Mouse (Mus musculus) hematopoietic stem cell, adult 5-6 weeks (primary cell): Measurements from ENCODE around the gene Eif2s2. TPM values are rescaled to one million over a fixed set of nuclear protein-coding genes. Genes with fewer than 3 reads are reported as not detected.
"Not testable (repeated sequence)": the region's sequence is repeated elsewhere in the genome, so short reads cannot be mapped to it uniquely, and the experiment has no call there.

Source experiments
- ATAC-seq, 2 experiments: fragments of 125-278 bp in 1 of 2; replicated peaks in 1 of 2; 2 replicates each; pipeline ENCODE4 v1.8.0; 2016 to 2017; ENCODE audit warnings: inconsistent platforms in 2 of 2, mild to moderate bottlenecking in 2 of 2, moderate number of reproducible peaks in 2 of 2, low read depth in 1 of 2, moderate TSS enrichment in 1 of 2; ENCODE audit not compliant: low FRiP score in 2 of 2, poor library complexity in 2 of 2, severe bottlenecking in 2 of 2, insufficient read depth in 1 of 2, low TSS enrichment in 1 of 2
- total RNA-seq: library from RNA; stranded (forward); fragments of 172-1452, 232-1000 nt; gene quantifications from 2 replicates; pipeline ENCODE4 v1.2.3, GENCODE M21; 2017

Gene Eif2s2
- 167 and 192 TPM in 2 replicates for total RNA-seq

DNA sequence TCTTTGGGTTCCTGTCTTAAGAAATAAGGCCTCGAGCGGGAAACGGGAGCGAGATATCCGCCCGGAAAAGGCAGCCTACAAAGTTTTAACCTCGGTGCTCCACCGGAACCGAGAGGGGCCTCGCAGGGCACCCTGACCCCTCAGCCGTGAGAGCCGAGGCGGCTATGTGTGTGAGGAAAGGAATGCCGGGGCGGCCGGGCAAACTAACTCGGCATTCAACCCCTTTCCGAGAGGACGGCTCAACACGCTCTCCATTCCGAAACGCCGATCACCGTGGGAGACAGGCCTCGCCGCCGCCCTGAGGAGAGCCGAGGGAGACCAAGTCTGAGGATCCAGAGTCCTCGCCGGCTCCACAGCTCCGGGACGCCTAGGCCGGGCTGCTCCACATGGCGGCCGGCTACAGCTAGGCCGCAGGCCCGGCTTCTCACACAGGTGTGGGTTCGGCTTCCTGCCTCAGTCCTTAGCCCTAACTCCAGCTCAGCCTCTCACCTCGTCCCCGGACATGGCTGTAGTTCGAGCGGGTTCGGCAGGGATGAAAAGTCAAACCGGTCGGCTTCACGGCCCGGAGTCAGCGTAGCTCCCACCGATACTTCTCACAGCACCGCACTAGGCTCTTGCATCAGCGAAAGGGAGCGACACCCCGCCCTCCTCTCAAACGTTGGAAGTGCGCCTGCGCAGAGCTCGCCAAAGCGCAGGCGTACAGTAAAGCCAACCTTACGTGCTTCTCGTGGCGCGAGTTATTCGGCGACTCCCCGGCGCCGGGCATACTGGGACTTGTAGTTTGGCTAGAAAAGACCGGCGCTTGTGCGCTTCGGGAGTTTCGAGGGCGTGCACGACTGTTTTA is at the start of gene Eif2s2:
Gene Eif2s2, minus strand, starts transcription at position 735 of the 844 bp plus-strand sequence.
- peak; percentile 97 to 98 for ATAC-seq

DNA sequence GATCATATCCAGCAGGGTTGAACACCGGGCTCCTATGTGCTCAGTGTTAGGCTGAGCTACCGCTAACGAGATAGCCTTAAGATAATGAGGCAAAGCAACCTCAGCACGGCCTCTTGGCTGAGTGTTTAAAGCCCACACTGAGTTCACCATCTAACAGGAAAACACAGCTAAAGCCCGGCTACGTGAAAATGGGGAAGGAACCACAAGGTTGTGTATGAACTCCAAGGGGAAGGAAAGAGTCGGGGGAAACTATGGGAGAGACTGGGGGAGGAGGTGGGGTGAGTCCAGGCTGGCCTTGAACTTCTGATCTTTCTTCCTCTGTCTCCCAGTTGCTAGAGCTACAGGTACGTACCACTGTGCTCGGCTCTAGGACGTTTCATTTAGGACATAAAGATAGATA is 49.2 kb upstream of the Eif2s2 start:
- peak; percentile 35 to 46; a peak in 2 of 4 replicates for ATAC-seq

DNA sequence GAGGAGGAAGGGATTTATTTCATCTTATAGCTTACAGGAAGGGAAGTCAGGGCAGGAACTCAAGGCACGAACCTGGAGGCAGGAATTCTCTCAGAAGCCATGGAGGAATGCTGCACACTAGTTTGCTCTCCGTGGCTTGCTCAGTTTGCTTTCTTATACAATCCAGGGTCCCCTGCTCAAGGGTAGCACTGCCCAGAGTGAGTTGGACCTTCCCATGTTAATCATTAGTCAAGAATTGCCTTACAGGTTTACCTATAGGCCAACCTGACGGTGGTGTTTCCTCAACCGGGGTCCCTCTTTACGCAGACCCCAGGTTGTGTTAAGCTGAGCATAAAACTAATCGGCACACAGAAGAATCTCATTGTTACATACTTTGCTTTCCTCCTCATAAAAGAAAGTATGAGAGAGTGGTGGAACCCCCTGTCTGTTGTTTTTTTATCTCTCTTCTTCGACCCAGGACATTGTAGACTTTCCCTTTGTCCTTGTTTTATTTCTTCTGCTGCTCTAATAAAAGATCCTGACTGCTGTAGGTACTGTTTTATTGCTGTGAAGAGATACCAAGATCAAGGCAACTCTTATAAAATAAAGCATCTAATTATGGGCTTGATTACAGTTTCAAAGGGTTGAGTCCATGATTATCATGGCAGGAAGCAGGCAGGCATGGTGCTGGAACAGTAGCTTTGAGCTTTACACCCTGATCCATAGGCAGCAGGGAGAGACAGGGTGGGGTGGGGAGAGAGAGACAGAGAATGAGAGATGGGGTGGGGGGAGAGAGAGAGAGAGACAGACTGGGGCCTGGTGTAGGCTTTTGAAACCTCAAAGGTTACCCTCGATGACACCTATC is 45.0 kb upstream of the Eif2s2 start:
- no peak for ATAC-seq

DNA sequence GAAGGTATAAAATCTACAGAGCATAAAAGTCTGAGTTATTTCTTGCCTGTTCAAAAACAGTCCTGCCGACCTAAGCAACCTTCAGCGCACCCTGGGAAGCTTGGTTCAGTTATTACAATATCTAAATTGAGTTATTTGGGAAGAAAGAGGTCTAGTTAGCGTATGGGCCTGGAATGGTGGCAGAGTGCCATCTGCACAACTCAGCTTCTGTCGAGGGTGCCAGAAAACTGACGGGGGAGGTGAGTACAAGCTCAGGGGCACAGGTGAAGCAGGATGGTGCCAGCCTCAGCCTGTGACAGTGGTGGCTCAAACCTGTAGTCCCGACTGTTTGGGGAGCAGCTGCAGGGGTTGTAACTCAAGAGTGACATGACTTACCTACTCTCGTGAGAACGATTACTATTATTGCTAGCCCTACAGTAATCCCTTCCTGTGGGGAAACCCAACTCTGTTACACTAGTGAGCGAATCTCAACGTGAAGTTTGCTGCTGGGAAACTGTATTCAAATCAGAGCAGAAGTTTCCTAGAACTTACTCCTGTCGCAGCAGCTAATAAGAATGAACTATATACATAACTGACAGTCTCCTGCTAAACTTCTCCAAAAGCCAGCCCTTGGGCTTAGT is 43.9 kb upstream of the Eif2s2 start:
- no peak for ATAC-seq

DNA sequence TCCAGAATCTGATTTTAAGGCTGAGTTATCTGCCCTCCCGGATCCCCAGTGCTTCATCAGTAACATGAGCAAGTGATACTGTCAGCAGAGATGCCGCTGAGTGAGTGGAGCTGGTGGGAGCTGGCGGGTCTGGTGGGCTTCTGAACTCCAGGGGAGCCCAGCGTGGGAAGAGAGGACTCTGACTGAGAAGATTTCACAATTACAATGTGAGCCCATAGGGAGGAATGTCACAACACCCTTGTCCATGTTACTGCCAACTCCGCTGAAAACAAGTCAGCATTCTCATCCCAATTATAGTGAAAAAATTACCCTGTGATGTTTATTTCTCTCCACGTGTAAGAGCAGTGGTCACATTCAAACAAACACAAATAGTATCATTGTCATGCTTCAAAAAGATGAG is 43.4 kb upstream of the Eif2s2 start:
- ATAC-seq, result no peak

DNA sequence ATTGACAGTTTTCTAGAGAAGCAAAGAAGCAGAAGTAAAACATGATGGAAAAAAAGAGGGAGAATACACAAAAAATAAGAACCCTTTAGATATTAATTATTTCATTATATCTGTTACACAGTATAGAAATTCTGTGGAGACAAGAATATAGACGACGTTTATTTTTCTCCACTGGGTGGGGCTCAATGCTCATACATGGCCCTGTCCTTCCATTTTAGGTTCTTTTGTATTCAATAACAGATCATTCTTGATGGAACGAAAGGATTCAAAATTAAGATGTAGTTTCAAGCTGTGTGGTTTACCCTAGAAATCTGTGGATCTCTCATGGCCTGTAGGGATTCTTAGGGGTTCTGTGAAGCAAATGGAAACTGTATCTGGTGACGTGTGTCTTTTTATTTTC is 41.1 kb upstream of the Eif2s2 start:
- no peak for ATAC-seq

DNA sequence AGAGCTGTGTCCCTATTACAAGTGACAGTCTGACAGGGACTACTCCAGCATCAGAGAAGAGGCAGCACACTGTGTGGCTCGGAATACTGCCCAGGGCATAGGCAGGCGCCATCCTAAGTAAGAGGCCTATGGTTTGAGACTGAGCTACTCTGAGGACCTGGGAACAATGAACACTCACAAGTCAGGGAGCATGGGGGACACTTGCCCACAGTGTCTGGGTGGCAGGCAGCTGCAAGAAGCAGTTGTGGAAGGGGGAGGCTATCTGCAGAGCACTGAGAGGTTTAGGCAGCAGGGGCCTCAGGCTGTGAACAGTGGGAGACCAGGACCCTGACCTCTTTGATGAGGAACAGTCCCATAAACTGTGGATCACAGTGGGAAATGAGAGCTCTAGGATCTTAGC is 35.6 kb upstream of the Eif2s2 start:
- ATAC-seq, result no peak

DNA sequence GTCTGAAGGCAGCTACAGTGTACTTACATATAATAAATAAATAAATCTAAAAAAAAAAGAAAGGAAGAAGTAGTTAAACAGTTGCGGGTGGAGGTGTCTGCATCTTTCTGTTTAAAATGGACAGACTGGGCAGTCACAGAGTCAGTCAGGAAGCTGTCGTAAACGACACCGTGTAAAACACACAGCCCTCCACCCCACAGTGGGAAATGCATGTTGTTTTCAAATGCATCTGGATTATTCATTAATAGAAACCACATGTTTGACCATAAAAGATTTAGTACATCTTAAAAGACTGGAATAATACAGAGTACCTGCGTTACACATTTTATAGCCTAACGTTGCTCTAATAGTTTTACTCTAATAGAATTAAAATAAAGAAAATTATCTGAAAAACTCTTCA is 34.1 kb upstream of the Eif2s2 start:
- ATAC-seq, result no peak

DNA sequence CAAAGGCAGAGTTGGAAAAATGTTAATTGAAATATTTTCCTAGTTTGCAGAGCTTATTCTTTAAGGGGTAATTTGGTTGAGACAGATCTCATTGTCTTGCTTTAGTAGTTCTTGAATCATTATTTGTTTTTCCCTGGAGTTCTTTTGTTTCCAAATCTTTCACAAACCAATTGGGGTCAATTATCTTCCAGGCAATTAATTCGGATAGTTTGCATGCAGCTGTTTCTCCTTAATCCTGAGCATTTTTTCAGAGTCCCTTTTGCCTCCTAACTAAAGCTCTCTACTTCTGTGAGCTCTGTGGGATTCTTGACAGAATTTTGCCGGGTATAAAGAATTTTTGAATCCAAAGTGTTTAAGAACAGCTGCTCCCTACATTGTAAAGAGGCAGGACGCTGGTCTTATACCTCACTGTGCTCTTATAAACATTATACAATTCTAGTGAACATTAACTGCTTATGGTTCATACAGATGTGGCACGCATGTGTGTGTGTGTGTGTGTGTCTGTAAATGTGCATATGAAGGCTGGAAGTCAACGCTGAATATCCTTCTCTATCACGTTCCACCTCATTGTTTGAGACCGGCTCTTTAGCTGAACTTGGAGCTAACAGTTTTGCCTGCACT is 32.8 kb upstream of the Eif2s2 start:
- ATAC-seq, result no peak

DNA sequence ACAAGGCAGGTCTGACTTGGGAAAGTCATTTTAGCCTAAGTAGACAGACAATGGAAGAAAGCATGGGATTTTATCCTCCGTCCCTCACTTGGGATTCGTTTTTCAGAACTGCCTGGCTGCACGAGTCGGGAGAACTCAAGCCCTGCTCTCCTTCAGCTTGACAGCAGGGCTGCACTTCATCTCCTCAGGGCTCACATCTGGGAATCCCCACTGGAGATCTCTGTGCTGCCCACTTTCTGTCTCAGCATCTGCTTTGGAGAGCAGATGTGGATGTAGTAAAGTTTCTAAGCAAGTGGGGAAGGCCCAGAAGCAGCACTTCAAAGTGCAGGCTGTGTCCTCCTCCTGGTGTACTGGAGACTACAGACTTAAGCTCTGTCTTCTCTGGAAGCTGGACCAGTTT is 29.4 kb upstream of the Eif2s2 start:
- ATAC-seq, result not testable (repeated sequence)

DNA sequence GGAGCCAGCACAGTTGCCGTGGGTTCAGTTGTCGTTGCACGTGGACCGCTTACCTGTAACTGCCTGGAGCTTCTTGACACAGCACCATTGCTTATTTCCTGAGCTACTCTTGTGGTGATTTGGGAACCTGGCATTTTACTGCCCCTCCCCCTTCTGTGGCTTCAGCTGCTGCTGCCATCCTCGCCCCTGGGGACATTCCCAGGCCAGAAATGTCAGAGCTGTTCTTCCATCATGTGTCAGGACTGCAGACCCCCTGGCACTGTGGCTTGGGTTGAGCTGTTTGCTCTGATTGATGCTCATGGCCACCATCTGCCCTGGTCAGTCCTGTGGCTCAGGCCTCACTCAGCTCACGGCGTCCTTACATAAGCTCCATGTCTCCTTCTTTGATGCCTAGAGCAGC is 28.2 kb upstream of the Eif2s2 start:
- ATAC-seq, result no peak

DNA sequence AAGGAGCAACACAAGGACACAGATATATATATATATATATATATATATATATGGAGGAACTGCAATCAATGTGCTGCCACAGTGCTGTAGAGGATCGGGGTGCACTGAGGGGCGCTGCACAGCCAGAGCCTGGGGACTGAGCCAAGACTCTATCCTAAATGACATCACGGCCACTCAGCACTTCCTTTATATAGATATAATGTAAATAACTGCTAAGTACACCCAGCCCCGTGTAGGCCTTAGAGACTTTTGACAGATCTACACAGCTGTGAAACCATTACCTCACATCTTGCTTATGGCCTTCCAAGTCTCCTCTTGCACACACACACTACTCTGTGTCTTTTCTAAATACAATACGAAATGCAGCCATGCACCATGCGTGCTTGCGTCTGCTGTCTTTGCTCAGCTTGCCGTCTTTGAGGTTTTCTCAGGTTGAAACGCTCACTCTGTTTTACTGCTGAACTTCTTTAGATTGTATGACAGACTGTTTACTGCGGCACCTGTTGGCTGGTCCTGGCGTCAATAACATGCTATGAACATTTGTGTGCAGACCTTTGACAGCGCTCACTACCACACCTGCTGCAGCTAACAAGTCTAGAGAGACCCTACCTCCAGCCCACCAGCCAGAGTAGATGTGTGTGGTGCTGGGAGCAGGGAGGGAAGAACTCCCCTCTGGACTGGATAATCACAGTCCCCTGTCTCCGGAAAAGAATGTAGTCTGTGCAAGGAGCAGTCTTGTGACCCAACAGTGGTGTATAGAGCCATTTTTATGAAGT is 25.3 kb upstream of the Eif2s2 start:
- ATAC-seq, result no peak

DNA sequence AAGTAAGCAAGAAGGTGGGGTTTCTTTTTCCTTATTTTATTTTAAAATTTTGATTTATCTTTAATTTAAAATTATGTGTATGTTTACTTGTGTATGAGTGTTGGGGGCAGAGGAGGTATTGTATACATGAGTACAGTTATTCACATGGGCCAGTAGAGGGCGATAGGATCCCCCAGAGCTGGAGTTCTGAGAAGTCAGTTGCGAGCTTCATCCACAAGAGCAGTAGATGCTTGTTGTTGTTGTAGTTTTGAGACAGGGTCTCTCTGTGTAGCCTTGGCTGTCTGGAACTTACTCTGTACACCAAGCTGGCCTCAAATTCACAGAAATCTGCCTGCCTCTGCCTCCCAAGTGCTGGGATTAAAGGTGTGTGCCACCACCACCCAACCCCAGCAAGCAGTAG is 23.8 kb upstream of the Eif2s2 start:
- peak; percentile 73 to 78 for ATAC-seq

DNA sequence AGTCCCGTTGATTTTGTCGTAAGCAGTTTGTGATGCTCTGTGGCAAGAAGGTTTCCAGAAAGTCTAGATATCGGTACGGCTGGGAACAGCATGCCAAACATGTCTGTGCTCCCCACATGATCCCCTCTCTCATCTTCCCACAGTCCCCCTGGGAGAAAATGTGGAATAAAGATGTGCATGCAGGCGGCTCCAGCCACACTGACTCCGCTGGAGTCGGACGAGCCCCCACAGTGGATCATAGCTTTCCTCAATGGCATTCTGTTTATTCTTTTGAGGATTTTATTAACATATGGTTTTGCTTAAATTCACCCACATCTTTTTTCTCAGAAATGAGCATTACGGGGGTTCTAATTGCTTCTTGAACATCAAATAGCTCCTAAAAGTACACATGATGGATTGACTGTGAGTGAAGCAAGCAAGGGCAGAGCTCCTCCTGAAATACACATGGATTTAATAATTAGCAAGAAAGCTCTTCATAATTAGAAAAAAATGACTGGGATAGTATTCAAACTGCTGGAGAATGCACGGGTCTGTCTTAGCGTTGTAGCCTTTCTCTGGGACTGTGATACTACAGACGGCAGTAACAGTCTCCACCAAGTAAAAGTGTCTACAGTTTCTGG is 23.3 kb upstream of the Eif2s2 start:
- ATAC-seq, result no peak

DNA sequence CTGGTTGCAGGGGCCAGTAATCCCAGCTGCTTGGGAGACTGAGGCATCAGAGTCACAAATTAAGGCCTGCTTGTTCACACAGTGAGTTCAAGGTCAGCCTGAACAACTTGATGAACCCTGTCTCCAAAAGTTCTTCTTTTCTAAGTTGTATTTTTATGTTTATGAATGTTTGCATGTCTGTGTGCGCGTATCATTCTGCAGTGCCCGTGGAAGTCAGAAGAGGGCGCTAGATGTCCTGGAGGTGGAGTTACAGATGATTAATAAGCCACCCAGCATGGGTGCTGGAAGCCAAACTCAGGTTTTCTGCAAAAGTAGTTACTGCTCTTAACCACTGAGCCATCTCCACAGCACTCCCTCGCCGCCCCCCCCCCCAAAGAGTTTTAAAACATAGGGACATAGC is 17.1 kb upstream of the Eif2s2 start:
- ATAC-seq, result no peak

DNA sequence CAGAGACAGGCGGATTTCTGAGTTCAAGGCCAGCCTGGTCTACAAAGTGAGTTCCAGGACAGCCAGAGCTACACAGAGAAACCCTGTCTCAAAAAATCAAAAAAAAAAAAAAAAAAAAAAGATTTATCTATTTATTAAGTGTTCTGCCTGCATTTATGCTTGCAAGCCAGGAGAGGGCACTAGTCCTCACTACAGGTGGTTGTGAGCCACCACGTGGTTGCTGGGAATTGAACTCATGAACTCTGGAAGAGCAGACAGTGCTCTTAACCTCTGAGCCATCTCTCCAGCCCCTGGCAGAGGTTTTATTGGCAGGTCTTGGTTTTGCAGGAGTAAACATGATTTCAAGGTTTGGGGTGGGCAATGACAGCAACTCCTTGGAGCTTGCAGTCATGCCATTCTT is 15.5 kb upstream of the Eif2s2 start:
- ATAC-seq, result not testable (repeated sequence)

DNA sequence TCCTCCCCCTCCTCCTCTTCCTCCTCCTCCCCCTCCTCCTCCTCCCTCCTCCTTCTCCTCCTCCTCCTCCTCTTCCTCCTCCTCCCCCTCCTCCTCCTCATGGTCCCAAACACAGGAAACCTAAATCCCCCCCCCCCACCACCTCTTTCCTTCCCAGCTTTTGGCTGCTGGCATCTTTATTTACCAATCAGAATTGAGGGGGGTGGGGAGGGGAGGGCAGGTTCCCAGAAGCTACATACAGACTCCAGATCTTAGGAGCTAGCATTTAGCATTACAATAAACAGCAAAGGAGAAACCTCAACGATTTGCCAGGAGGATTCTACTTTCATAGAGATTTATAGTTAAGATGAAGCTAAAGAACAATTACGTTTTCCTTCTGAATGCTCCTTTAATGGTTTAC is 13.1 kb upstream of the Eif2s2 start:
- no peak for ATAC-seq
